Mouse (Mus musculus) hindlimb bud, embryonic 11.5 days (tissue): ENCODE measurements at regions not wholly inside any gene's neighbourhood (a gene's known extent, or its start where the extent isn't known, plus 50 kb on each side); places are given as distances from the start of the nearest gene placed in this dataset.

ENCODE experiments used
- DNase-seq: peaks from one replicate; pipeline ENCODE4 v3.0.0-alpha.2; 2012; ENCODE audit warnings: low read depth, low spot score; ENCODE audit errors: extremely low spot score

- DNase-seq = no peak
Measured at GRCm38 (mm10) chr2:47926620-47927019, 887.3 kb upstream of the Acvr2a start.

GRCm38 (mm10) chr2:47945061-47945460 lies 868.8 kb upstream of the Acvr2a start:
- no peak for DNase-seq

GRCm38 (mm10) chr2:47991132-47991531 lies 822.8 kb upstream of the Acvr2a start:
- DNase-seq = no peak

- DNase-seq = no peak
Measured at GRCm38 (mm10) chr2:47994185-47994584, 819.7 kb upstream of the Acvr2a start.

- DNase-seq = no peak
Measured at GRCm38 (mm10) chr2:48001230-48001629, 812.7 kb upstream of the Acvr2a start.

GRCm38 (mm10) chr2:48001800-48002507 lies 812.0 kb upstream of the Acvr2a start:
- peak; percentile 77 for DNase-seq

- DNase-seq = no peak
Measured at GRCm38 (mm10) chr2:48010308-48010707, 803.6 kb upstream of the Acvr2a start.

GRCm38 (mm10) chr2:48027559-48027958 lies 786.4 kb upstream of the Acvr2a start:
- no peak for DNase-seq

- no peak for DNase-seq
Measured at GRCm38 (mm10) chr2:48061375-48061774, 752.5 kb upstream of the Acvr2a start.

GRCm38 (mm10) chr2:48063436-48063835 lies 750.5 kb upstream of the Acvr2a start:
- DNase-seq = no peak

GRCm38 (mm10) chr2:48065162-48065561 lies 748.7 kb upstream of the Acvr2a start:
- no peak for DNase-seq

GRCm38 (mm10) chr2:48082120-48082799 lies 731.6 kb upstream of the Acvr2a start:
- DNase-seq = no peak

GRCm38 (mm10) chr2:48098287-48098686 lies 715.6 kb upstream of the Acvr2a start:
- DNase-seq = no peak

GRCm38 (mm10) chr2:48098931-48099531 lies 714.9 kb upstream of the Acvr2a start:
- DNase-seq = peak; percentile 14

GRCm38 (mm10) chr2:48123662-48124061 lies 690.2 kb upstream of the Acvr2a start:
- DNase-seq = no peak

GRCm38 (mm10) chr2:48138051-48138611 lies 675.8 kb upstream of the Acvr2a start:
- DNase-seq = no peak

GRCm38 (mm10) chr2:48141281-48141680 lies 672.6 kb upstream of the Acvr2a start:
- DNase-seq = no peak

- DNase-seq = no peak
Measured at GRCm38 (mm10) chr2:48154706-48155105, 659.2 kb upstream of the Acvr2a start.

GRCm38 (mm10) chr2:48172626-48173025 lies 641.3 kb upstream of the Acvr2a start:
- DNase-seq = peak; percentile 76

- no peak for DNase-seq
Measured at GRCm38 (mm10) chr2:48186161-48186560, 627.7 kb upstream of the Acvr2a start.

GRCm38 (mm10) chr2:48186609-48187008 lies 627.3 kb upstream of the Acvr2a start:
- DNase-seq = no peak

- DNase-seq = no peak
Measured at GRCm38 (mm10) chr2:48211804-48212203, 602.1 kb upstream of the Acvr2a start.
